Mouse (Mus musculus): ENCODE data around the gene Olfr91.
"Not testable (repeated sequence)": the region's sequence is repeated elsewhere in the genome, so short reads cannot be mapped to it uniquely, and the experiment has no call there.

Gene Olfr91

DNA sequence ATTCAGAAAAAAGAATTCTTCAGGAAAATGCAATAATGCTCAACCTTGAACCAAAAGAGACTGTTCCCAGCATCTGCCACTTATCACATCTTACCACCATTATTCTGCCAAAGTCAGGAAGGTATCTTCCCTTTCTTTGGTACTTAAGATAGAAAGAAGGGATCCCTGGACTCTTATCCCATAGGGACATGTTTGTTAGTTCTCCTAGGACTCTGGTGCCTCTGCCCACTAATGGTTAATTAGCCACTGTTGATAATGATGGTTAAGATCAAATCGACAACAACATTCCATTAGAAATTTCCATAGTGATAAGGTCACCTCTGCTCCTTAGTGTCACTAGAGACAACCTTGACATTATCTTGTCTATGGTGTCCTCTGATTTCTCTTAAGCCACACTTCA, at the start of gene Olfr91:
TSS of gene Olfr91 (minus strand) at position 101 of the 400 bp plus-strand sequence.
- no peak for DNase-seq (ENCODE audit: low read depth)

DNA sequence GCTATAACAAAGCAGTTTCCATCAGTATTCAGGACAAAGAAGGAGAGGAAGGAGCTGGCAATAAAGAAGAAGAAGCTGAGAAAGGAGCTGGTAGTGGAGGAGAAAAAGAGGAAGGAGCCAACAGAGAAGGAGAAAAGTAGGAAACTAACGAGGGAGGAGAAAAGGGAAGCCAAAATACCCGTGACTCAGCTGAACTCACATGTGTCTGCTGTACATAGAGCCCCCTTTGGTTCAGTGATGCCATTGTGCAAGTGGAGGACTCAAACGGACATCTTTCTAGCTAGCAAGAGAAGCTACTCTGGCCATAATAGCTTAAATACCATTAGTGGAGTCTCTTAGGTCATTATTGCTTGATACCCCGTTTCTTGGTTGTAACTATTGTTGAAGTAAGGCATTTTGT, 33.3 kb upstream of the Olfr91 start:
- not testable (repeated sequence) for DNase-seq (ENCODE audit: low read depth)

DNA sequence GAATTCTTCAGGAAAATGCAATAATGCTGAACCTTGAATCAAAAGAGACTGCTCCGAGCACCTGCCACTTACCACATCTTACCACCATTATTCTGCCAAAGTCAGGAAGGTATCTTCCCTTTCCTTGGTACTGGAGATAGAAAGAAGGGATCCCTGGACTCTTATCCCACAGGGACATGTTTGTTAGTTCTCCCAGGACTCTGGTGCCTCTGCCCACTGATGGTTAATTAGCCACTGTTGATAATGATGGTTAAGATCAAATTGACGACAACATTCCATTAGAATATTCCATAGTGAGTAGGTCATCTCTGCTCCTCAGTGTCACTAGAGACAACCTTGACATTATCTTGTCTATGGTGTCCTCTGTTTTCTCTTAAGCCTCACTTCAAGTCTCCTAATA, 21.9 kb upstream of the Olfr91 start, which contains the start of gene Olfr92:
TSS of gene Olfr92 (minus strand) at position 101 of the 400 bp plus-strand sequence.
- DNase-seq (ENCODE audit: low read depth): no peak

DNA sequence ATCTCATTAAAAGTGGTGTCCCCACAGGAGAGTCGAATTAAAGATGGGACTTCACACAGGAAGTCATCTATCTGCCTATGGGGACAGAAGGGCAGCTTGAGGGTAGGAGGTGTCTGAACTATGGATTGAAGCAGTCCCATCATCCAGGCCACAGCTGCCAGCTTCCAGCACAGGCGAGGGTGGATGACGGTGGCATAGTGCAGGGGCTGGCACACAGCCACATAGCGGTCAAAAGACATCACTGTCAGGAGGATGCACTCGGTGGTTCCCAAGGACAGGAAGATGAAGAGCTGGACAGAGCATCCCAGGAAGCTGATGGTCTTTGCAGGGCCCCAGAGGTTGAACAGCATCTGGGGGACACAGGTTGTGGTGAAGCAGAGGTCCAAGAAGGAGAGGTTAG, 4.8 kb downstream of the Olfr91 start:
- no peak for DNase-seq (ENCODE audit: low read depth)

DNA sequence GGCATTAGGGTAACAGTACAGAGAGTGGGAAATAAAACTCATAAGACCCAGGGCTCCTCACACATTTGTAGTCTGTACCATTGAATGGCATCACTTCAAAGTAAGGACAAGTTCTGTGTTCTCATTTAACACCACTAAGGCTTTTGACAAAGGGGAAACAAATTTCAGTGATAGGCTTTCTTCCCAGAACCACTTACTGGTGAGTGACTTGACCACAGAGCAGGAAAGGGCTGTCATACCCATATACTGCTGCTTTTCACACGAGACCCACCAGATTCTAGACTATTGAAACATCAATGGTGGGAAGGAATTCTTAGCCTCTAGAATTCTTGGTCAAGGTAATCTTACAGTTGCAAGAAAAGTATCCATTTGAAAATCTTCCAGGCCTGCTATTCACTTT, 5.9 kb downstream of the Olfr91 start:
- no peak for DNase-seq (ENCODE audit: low read depth)

DNA sequence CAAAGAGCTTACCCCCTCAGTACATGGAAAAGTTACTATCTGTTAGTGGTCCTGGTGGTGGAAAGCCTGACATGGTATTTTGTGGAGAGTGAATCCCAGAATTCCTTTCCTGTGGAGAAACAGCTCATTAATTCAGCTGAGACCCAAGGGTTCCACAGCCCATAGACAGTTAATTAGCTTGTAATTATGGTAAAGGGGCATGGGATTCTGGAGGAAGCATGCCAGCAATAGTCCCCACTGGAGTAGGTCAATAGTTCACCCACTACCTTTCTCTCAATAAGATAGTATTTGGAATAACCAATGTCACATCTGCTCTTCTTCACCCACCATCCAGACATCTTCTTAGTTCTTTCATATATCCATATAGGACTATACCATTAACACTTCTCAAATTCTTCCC, 9.7 kb downstream of the Olfr91 start, which contains the start of gene Olfr90:
TSS of gene Olfr90 (minus strand) at position 101 of the 400 bp plus-strand sequence.
- DNase-seq (ENCODE audit: low read depth): no peak

DNA sequence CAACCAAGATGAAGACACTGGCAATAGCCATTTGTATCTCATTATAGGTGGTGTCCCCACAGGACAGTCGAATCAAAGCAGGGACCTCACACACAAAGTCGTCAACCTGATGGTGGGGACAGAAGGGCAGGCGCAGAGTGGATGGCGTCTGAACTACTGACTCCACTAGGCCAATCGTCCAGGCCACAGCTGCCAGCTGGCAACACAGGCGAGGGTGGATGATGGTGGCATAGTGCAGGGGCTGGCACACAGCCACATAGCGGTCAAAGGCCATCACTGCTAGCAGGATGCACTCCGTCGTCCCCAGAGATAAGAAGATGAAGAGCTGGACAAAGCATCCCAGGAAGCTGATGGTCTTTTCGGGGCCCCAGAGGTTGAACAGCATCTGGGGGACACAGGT, 12.5 kb downstream of the Olfr91 start:
- DNase-seq (ENCODE audit: low read depth): no peak

DNA sequence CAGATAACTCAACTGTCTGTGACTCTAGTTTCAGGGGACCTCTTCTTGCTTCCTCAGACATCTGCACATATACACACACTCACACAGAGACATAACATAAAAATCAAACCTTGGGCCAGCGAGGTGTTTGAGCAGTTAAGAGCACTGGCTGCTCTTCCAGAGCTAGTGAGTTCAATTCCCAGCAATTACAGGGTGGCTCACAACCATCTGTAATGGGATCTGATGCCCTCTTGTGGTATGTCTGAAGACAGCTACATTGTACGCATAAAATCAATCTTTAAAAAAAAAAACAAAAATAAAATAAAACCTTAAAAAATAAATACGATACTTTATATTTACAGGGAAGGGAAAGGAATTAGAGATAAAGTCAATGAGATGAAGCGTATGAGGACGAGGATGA, 13.4 kb downstream of the Olfr91 start:
- peak; percentile 51 for DNase-seq (ENCODE audit: low read depth)

DNA sequence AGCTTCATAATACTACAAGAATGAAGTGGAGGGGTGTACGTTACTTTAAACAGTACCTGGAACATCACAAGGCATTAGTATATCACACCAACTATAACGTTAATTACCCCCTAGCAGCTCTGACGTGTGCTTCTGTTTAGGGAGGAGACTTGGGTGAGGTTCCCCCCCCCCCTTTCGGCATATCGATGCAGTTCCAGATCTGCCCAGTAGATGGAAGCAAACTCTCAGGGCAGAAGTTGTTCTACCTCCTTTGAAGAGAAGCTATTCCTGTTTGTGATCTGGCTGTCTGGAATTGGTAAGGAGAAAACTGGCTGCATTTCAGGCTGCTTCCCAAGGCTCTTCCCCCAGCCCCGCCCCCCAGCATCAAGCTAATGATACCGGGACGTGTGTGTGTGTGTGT, 14.8 kb downstream of the Olfr91 start:
- peak; percentile 91 for DNase-seq (ENCODE audit: low read depth)

DNA sequence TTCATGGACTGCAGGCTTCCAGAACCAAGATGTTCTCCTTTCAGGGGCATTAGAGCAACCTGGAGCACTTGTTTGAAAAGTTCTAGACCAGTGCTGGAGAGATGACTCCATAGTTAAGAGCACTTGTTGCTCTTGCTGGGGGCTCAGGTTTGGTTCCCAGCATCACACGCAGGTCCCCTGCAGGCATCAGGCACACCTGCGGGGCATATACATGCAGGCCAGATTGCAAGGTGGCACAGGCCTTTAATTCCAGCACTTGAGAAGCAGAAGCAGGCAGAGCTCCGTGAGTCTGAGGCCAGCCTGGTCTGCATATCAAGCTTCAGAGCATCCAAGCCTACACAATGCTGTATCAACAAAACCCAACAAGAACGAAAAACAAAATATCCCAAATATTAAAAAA, 16.4 kb downstream of the Olfr91 start:
- no peak for DNase-seq (ENCODE audit: low read depth)

DNA sequence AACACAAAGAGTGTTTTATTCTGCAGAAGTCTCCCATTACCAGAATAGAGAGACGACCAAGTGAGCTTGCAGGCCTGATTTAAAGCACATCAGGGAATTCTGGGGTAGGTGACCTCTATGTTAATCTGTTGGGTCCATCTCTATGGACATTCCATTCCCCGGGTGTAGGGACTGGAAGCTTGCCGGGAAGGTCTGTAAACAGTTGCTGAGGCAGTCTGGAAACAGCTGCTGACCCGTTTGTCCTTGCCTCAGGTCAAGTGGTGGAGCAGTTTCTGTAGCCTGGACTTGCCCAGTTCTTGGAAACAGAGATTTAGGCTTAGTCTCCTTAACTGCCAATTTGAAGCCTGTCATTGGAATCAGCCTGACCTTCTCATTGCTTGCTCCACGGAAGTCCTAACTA, 18.0 kb downstream of the Olfr91 start:
- no peak for DNase-seq (ENCODE audit: low read depth)

DNA sequence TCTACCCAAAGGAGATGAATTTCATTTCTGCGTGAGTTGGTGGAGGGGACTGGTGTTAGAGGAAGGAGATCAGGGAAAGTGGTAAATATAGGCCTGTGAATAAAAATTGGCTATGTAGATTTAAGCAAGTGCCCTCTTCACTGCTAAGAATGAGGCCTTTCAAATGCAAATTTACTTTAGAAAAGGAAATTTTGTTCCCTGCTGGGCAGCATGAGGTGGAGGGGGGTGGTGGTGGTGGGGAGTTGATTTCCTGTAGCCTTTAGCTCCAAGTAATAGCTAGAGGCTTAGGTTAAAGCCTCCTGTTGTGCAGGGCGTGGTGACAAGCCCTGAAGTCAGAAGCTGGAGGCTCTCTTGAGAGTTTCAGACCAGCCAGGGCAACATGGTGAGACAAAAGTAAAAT, 19.1 kb downstream of the Olfr91 start:
- DNase-seq (ENCODE audit: low read depth): no peak

DNA sequence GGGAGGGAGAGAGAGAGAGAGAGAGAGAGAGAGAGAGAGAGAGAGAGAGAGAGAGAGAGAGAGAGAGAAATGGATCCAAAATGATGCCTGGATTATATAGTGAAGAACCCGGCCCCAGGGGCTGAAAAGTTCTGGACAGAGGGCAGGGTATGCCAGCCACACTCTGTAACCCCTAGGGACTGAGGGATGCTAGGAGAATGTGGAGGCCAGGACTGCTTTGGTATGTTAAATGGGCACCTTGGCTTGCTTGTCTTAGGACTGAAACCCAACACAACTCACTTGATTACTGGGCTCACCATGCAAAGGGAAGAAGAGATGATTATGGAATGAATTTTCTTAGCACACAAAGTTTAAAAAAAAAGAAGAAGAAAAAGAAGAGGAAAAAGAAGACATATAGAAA, 19.9 kb downstream of the Olfr91 start:
- DNase-seq (ENCODE audit: low read depth): no peak

DNA sequence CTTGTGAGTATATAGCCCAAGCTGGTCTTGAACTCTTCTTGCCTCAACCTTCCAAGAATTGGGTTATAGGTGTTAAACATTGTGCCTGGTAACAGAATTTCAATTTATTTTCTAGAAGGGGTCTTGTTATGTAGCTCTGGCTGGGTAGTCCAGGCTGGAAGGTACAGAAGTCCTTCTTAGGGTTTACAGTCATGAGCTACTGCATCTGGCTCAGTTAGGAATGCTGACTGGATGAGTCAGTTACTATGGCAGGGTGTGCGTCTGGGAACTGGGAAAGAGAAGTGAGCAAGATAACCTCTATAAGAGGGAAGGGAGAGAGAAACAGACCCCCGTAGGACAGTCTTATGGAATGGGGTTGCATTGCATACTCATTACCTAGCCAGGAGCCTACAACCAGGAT, 22.3 kb downstream of the Olfr91 start:
- peak; percentile 49 for DNase-seq (ENCODE audit: low read depth)

DNA sequence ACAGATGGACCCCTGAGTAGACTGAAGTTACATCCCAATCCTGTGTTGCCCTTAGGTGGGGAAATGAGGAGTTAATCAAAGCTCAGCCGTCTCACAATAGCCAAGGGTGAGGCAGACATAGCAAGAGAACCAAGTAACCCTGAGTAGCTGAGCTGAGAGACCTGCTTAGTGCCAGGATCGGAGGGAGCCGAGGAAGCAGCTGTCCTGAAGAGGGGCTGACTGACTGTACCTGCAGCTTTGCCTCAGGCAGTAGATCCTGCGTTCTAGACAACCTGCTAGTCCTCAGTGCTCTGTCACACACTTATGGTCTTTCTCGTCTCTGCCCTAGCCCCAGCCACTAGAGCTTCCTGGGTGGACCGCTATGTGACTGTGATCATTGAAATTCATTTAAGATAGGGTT, 22.9 kb downstream of the Olfr91 start:
- DNase-seq (ENCODE audit: low read depth): no peak

DNA sequence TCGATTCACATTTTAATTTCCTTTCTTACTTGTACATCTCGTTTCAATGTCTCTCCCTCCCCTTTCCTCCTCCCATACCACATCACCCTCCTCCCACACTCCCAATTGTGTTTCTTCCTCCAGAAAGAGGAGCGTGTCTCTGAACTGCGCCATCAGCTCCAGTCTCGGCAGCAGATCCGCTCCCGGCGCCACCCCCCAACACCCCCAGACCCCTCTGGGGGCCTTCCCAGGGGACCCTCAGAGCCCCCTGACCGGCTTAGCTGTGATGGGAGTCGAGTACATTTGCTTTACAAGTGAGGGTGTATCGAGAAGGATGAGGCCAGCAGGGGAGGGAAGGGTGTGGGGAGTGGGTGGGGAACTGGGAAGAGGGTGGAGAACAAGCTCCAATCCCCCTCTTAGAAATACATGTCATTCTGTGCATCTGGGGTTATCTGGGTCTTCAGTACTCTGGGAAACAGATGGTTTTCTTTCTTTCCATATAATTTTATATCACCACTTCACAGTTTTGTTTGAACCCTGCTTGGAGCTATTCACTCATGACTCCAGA, 25.3 kb downstream of the Olfr91 start:
- no peak for DNase-seq (ENCODE audit: low read depth)

DNA sequence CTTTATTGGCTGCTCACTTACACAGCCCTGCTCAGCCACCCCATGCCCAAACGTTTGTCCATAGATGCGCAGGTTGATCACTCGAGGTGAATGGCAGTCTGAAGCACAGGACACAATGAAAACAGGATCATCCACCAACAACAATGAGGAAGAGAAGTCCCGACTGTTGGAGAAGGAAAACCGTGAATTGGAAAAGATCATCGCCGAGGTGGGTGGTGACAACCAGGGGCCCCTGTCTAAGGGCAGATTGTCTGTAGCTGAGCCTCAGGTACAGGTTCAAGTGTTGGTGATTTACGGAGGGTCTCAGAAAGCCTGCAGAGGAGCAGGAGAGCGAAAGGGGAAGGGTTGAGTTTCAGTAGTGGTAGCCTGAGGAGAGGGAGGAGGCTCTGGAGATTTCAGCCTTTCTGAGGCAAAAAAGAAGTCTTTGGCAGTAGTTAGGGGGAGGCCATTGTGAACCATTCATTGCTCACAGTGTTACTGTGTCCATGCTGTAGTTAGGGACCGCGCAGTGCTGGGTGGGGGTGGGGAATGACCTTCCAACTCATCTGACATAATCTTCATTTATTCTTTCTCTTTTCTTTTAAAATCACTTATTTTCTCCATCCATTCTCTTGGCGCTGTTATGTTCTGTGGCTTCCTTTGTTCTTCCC, 25.9 kb downstream of the Olfr91 start:
- DNase-seq (ENCODE audit: low read depth): no peak

DNA sequence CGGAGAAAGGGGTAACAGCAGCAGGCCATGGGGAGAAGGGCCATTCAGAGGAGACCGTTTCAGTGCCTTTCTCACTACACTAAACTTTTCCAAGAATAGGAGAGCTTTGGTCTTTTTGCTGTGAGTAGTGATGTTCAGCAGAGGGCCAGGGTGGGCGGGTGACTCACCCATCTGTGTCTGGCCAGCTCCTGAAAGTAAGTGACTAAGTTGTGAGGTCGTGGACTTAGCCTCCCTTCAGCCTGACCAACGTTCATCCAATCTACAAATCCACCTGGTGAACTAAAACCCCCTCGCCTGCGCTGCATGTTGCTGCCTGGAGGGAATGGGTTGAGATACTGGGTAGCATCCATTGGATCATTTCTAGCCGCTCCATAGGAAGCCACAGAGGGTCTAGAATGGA, 28.0 kb downstream of the Olfr91 start:
- peak; percentile 59 for DNase-seq (ENCODE audit: low read depth)

DNA sequence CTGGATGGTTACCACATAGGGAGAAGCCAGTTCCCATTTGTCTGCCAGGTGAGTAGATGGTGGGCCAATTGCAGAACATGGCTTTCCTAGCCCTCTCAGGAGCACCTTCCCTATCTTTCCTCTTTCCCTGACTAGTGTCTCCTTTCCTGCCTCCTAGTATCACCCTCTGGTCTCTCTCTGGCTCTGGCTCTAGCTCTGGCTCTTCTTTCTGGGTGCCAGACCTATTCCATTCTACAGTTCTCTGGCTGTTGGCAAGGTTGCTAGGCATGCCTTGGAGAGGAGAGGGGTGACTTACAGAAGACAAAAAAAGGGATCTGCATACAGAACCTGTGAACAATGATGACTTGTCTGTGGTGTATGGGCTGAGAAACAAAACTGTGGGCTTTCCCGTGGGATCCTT, 30.2 kb downstream of the Olfr91 start:
- DNase-seq (ENCODE audit: low read depth): no peak

DNA sequence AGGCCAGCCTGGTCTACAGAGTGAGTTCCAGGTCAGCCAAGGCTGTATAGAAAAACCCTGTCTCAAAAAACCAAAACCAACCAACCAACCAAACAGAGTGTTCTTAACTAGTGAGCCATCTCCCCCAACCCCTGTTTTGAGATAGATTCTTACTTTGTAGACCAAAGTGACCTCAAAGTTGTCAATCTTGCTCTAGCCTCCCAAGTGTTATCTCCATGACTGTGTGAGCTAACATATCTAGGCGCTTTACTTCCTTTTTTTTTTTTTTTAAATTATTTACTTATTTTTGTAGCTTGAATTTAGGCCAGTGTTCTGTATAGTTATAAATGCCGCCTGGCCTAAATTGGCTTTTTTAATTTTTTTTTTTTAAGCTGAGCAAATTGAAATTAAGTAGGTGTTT, 32.1 kb downstream of the Olfr91 start:
- DNase-seq (ENCODE audit: low read depth): no peak

DNA sequence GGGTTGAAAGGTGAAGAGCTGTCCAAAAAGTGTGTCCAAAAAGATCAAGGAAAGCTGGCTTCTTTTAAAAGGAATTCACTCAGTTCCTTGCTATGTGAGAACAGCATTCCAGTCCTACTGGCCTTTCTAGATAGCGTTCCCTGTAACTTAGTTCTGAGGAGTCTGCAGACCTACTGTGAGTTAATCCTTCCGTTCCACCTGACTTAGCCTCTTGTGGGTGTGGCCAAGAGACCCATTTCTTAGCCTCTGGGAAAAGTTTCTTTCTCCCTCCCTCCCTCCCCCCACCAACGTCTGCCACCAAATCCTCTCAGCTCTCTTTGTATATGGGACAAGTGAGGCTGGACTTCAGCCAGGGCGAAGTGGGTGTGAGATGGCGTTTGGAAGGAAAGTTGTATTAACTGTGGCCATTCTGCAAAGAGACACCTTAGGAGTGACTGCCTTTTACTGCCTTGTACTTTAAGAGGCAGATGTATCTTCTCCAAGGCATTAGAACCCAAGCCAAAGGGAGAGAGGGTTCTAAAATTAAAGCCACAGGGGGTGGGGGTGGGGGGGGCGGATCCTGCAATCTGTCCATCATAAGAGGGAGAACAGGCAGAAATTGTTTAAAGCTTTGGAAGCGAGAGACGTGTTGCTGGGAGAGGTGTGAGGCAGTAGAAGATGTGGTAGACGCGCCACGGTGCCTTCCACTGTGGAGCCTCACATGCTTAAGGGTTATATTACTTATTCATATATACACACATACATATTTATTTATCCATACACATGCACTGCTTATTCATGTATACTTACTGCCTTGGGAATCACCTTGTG, 34.2 kb downstream of the Olfr91 start:
- no peak for DNase-seq (ENCODE audit: low read depth)

DNA sequence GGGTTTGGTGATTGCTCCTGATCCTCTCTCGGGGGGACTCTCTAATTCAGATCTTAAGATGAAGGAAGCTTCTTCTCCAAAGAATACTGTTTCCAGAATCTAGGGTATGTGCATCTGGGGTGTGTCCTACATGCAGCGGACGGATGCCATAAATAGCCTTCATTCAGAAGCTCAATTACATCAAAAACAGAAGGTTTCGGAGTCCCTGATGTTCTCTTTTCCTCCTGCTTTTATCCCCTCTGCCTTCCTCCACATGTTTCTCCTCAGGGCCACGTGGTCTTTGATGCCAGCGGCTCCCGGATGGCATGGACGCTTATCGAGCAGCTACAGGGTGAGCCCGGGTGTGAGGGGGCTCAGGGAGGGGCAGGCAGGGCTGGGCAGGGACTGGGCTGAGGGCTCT, 35.0 kb downstream of the Olfr91 start:
- DNase-seq (ENCODE audit: low read depth): no peak

DNA sequence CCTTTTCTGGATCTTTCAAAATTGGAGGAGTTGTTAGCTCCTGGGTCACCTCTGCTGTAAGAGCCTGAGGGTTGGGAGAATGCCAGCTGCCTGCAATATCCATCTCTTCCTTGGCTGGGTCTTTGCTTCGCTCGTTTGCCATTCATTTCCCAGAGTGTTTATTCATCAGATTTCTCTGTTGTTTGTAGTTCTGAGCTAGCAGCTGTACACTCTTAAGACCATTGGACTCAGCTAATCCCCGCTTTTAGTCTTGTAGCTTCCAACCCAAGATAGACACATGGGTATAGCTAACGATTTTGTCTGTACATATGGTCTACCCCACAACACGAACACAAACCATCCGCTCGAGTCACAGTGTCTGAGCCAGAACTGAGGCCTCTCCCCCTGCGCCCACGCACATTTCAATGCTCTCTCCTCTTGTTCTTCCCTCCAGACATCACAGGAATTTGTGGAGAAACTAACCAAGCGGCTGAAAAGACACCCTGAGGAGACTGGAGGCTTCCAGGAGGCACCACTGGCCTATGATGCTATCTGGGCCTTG, 35.9 kb downstream of the Olfr91 start:
- DNase-seq (ENCODE audit: low read depth): peak; percentile 72

Measured in NIH3T3 (cell line).